Mouse (Mus musculus) cerebellum, adult 2 months (tissue): Measurements from ENCODE around the gene Chpt1. TPM values are rescaled to one million over a fixed set of nuclear protein-coding genes. Genes with fewer than 3 reads are reported as not detected.

ENCODE experiments used
- DNase-seq, 2 experiments: peaks; one replicate each; pipeline ENCODE4 v3.0.0; 2021
- H3K27ac ChIP-seq: fragments of 200-500 bp; 2 replicates; pipeline ENCODE4 v1.5.1; 2012; ENCODE audit warnings: low read length, control low read depth, inconsistent platforms; ENCODE audit not compliant: insufficient read depth
- H3K27me3 ChIP-seq: fragments of 200-500 bp; 2 replicates; pipeline ENCODE4 v1.6.1; 2012; ENCODE audit warnings: inconsistent platforms, mild to moderate bottlenecking, low read length, moderate library complexity; ENCODE audit not compliant: control insufficient read depth, insufficient read depth
- H3K4me1 ChIP-seq: fragments of 200-500 bp; 2 replicates; pipeline ENCODE4 v1.6.1; 2011; ENCODE audit warnings: low read length; ENCODE audit not compliant: control insufficient read depth, insufficient read depth
- H3K4me3 ChIP-seq: fragments of 200-500 bp; replicated peaks from 2 replicates; pipeline ENCODE3; 2011; ENCODE audit warnings: mild to moderate bottlenecking, low read depth, low read length, control low read depth; ENCODE audit not compliant: insufficient read depth
- CTCF ChIP-seq: fragments of 200-500 bp; IDR thresholded peaks from 2 replicates; pipeline ENCODE4 v1.5.1; 2011; ENCODE audit warnings: low read depth, mild to moderate bottlenecking, control low read depth, low read length, moderate library complexity, borderline replicate concordance; ENCODE audit not compliant: insufficient read depth
- POLR2A ChIP-seq: fragments of 200-500 bp; IDR thresholded peaks from 2 replicates; pipeline ENCODE4 v1.6.1; 2011; ENCODE audit warnings: low read length, control low read depth, borderline replicate concordance; ENCODE audit not compliant: insufficient read depth
- WGBS: fragments of 180-500 bp; shearing (Covaris S2); methylation state at CpG from one replicate; pipeline ENCODE4 v1.1.7; 2018; 5-methylcytosine and 5-hydroxymethylcytosine counted together
- polyA plus RNA-seq: library from polyadenylated mRNA; depleted of rRNA; stranded (reverse); fragments of >200 nt; gene quantifications from 2 replicates; pipeline ENCODE4 v1.2.3, GENCODE M21; 2012

Chpt1 gene
- polyA plus RNA-seq, 1 experiment, result 38.9 TPM

- TF ChIP-seq CTCF, result no peak
- no peak for TF ChIP-seq POLR2A
- no peaks in the 10 kb centered on the region for H3K4me1 ChIP-seq
- WGBS, result 50% methylated on average over 2 of the region's 2 CpGs
- no peaks in the 10 kb centered on the region for H3K27me3 ChIP-seq
- no peak overlapping the region for H3K4me3 ChIP-seq
- H3K27ac ChIP-seq, result no peak overlapping the region
- DNase-seq, result peak in 1 of 2 experiments; percentile 10
Measured at GRCm38 (mm10) chr10:88514495-88514894, 10.6 kb upstream of the Chpt1 start.

- Histone ChIP-seq H3K4me1 (no peaks in the 10 kb centered on the region), H3K4me3 (no peak overlapping the region), H3K27me3 (no peaks in the 10 kb centered on the region), H3K27ac (no peak overlapping the region)
- TF ChIP-seq POLR2A, result no peak
- no peak for TF ChIP-seq CTCF
- WGBS, result 79% methylated on average over 8 of the region's 8 CpGs
- no peak for DNase-seq
Measured at GRCm38 (mm10) chr10:88513574-88514135, 9.8 kb upstream of the Chpt1 start.

- Histone ChIP-seq H3K27ac (no peak overlapping the region), H3K4me1 (no peaks in the 10 kb centered on the region), H3K4me3 (no peak overlapping the region), H3K27me3 (no peaks in the 10 kb centered on the region)
- TF ChIP-seq CTCF (no peak), POLR2A (no peak)
- 89% methylated on average over 9 of the region's 9 CpGs for WGBS
- DNase-seq, result no peak
Measured at GRCm38 (mm10) chr10:88511355-88511754, 7.5 kb upstream of the Chpt1 start.

- WGBS, result 40% methylated on average over 12 of the region's 12 CpGs
- DNase-seq, result no peak
- Histone ChIP-seq H3K27me3 (no peaks in the 10 kb centered on the region), H3K4me3 (no peak overlapping the region), H3K4me1 (no peaks in the 10 kb centered on the region), H3K27ac (no peak overlapping the region)
- TF ChIP-seq CTCF (no peak), POLR2A (no peak)
Measured at GRCm38 (mm10) chr10:88510503-88511271, 6.8 kb upstream of the Chpt1 start.

GRCm38 (mm10) chr10:88507691-88508143, 3.8 kb upstream of the Chpt1 start:
- no peaks in the 10 kb centered on the region for H3K27me3 ChIP-seq
- no peak overlapping the region for H3K27ac ChIP-seq
- DNase-seq, result no peak
- 70% methylated on average over 7 of the region's 7 CpGs for WGBS
- no peak for TF ChIP-seq CTCF
- no peak for TF ChIP-seq POLR2A
- no peak overlapping the region for H3K4me3 ChIP-seq
- H3K4me1 ChIP-seq, result no peaks in the 10 kb centered on the region

GRCm38 (mm10) chr10:88505256-88505655, 1.4 kb upstream of the Chpt1 start:
- no peak for DNase-seq
- Histone ChIP-seq H3K27ac (no peak overlapping the region), H3K4me1 (peaks cover 9% of the 10 kb centered on the region), H3K27me3 (no peaks in the 10 kb centered on the region), H3K4me3 (no peak overlapping the region)
- 90% methylated on average over 5 of the region's 5 CpGs for WGBS
- TF ChIP-seq POLR2A (no peak), CTCF (no peak)

- TF ChIP-seq POLR2A (no peak), CTCF (no peak)
- Histone ChIP-seq H3K27me3 (no peaks in the 10 kb centered on the region), H3K4me3 (no peak overlapping the region), H3K4me1 (peaks cover 9% of the 10 kb centered on the region), H3K27ac (no peak overlapping the region)
- WGBS, result 75% methylated on average over 3 of the region's 3 CpGs
- DNase-seq, result no peak
Measured at GRCm38 (mm10) chr10:88504481-88504880, 608 bp upstream of the Chpt1 start.

GRCm38 (mm10) chr10:88502919-88503318, 954 bp downstream of the Chpt1 start:
- H3K4me3 ChIP-seq, result peak overlapping the region; percentile 98
- WGBS, result 23% methylated on average over 4 of the region's 4 CpGs
- H3K4me1 ChIP-seq, result peaks cover 9% of the 10 kb centered on the region
- no peaks in the 10 kb centered on the region for H3K27me3 ChIP-seq
- TF ChIP-seq POLR2A (no peak), CTCF (no peak)
- no peak for DNase-seq
- peak overlapping the region; percentile 83 for H3K27ac ChIP-seq
